Mouse (Mus musculus) left cerebral cortex, postnatal 14 days (tissue): ENCODE measurements around the gene Col8a2. TPM values are rescaled to one million over a fixed set of nuclear protein-coding genes. Genes with fewer than 3 reads are reported as not detected.

Experiments used
- DNase-seq, 2 experiments: peaks; one replicate each; pipeline ENCODE4 v3.0.0; 2021 to 2022; ENCODE audit warnings: low spot score in 2 of 2, mixed read lengths in 1 of 2
- intact Hi-C: fragments of 180-260 bp; cut with DNase I; formaldehyde crosslinking; loops from one replicate; pipeline ENCODE4 v1.15.1; 2025
- total RNA-seq, 2 experiments: library from RNA; stranded (reverse); gene quantifications; 2 replicates each; pipeline ENCODE4 v1.2.3; 2021

The Col8a2 gene
- total RNA-seq, 2 experiments from 2014 or later: 2.9 to 3.4 TPM

GRCm38 (mm10) chr4:126259063-126259462 is 27.5 kb upstream of the Col8a2 start:
- DNase-seq: no peak
- intact Hi-C loops: no loop called here

- no peak for DNase-seq
- intact Hi-C loops: loop anchor here (5.0 kb wide), 2 partner anchors 77 to 172 kb away; no protein-coding TSS in a partner anchor
Observed at GRCm38 (mm10) chr4:126259523-126260160, 27.0 kb upstream of the Col8a2 start.

DNA sequence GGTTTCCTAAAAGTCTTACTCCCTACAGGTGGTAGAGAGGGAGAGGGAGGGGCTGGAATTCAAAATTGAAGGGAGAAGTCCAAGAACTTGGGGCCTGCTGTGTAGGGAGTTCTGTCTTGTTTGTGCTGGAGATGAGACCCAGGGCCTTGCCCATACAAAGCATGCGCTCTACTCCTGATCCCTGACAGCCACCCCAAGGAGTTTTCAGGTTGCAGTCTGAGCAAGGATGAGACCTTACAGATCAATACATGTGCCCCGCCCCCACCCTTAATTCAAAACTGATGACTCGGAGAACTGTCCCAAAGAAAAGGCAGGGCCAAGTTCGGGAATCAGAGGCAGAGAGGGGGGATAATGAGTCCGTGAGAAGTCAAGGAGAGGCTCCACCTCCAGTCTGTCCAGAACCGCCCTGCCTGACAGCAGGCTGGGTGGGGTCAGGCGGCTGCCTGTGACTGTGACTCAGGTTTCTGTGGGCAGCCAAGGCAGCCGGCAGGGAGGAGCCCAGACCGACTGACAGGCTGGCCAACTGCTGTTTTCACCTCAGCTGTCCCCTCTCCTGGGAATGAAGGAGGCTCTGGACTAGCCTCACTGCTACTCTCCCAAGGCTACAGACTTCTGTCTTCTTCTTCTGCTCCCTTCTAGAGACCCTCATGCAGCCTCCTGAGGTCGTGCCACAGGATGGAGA is 25.9 kb upstream of the Col8a2 start:
- intact Hi-C loops: loop anchor here (5.0 kb wide), 2 partner anchors 78 to 173 kb away; no protein-coding TSS in a partner anchor
- no peak for DNase-seq

DNA sequence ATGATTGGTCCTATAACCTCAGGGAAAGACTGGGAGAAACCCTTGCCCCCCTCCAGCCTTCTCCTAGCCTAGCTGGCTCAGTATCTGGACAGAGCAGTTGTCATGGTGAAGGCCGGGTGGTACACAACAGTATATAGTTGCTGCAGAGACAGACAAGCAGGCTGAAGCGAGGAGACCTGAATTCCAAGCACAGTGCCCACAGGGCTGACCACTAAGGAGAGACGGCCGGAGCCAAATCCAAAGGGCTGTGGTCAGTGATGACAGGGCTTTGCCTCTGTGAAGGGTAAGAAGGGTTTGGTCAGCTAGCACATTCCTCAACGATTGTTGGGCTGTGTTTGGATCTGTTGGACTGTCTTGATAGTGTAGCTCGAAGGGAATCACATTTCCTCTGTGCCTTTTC is 25.3 kb upstream of the Col8a2 start:
- intact Hi-C loops: loop anchor here (5.0 kb wide), 2 partner anchors 79 to 174 kb away; no protein-coding TSS in a partner anchor
- DNase-seq: no peak

DNA sequence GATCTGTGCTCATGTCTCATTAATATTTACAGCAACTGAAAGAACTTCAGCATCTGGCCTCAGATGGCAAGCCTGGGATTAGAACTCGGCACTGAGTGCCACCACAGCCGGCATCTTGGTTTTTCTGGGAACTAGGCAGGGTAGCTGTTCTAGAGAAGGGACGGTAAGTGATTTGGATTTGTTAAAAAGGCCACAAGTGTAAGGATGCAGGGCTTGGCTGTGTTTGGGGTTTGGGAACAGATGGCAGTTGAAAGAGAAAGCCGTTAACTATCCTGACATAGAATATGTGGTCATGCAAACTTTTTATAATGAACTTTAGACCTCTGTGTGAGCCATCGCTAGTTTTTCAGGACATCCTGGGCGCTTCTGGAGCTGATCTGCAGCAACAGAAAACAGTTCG is 24.9 kb upstream of the Col8a2 start:
- intact Hi-C loops: loop anchor here (1.0 to 5.0 kb wide), 3 partner anchors 34 to 174 kb away; no protein-coding TSS in a partner anchor
- no peak for DNase-seq

DNA sequence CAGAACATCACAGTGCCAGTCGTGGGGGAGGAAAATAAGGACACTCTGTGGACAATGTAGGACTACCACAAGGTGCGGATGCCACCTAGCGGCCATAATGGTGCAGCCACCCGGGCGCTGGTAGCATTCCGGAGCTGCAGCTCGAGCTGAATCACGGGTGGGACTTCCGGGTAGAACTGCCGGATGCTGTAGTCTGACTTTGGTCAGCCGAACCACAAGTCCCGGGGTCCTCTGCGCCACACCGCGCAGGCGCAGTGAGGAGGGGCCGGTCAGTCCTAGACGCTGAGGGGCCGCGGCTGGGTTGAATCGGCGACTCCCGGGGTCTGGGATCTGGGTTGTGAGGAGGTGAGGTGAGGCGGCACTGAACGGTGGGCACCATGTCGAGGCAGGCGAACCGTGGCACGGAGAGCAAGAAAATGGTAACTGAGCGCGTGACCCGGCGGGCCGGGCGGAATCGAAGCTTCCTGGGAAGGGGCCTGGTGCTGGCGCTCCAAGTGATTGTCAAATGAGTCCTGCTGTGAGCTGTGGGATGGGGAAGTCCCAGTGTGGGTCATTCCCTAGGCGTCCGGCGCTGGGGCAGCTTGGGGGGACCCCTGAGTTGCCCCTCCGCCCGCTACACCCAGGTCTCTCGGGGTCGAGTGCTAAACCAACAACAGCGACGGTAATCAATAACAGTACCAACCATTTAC is 24.3 kb upstream of the Col8a2 start, which contains the start of gene Trappc3:
TSS of gene Trappc3 (plus strand) at position 207 of the 689 bp plus-strand sequence.
- intact Hi-C loops: loop anchor here (1.0 to 5.0 kb wide), 3 partner anchors 35 to 175 kb away; no protein-coding TSS in a partner anchor

GRCm38 (mm10) chr4:126269292-126269691 is 17.3 kb upstream of the Col8a2 start:
- intact Hi-C loops: no loop called here
- DNase-seq: no peak

More for the DNA sequence above, 24.3 kb upstream of the Col8a2 start, which contains the start of gene Trappc3:
- peak; percentile 100 for DNase-seq

- intact Hi-C loops: no loop called here
- DNase-seq: no peak
Observed at GRCm38 (mm10) chr4:126273753-126274152, 12.8 kb upstream of the Col8a2 start.

DNA sequence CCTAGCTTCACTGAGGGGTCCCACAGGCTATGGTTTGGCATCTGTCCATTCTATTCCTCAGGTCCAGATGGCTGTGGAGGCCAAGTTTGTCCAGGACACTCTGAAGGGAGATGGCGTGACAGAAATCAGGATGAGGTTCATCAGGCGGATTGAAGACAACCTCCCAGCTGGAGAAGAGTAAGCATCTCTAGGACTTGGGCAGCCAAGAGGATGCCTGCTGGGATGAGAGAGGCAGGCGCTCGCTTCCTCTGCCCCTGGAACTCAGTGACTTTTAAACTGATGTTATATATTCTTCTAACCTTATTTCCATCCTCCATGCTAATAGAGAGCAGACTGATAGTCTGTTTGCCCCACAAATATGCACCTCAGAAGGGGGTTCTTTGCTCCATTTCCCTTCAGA is 11.5 kb upstream of the Col8a2 start:
- no peak for DNase-seq
- intact Hi-C loops: no loop called here

GRCm38 (mm10) chr4:126275681-126276131 is 10.9 kb upstream of the Col8a2 start:
- intact Hi-C loops: no loop called here
- no peak for DNase-seq

- DNase-seq: peak in 1 of 2 experiments; percentile 42
- intact Hi-C loops: loop anchor here (2.0 kb wide), 1 partner anchor 33 kb away; no protein-coding TSS in a partner anchor
Observed at GRCm38 (mm10) chr4:126277906-126278564, 8.6 kb upstream of the Col8a2 start.

DNA sequence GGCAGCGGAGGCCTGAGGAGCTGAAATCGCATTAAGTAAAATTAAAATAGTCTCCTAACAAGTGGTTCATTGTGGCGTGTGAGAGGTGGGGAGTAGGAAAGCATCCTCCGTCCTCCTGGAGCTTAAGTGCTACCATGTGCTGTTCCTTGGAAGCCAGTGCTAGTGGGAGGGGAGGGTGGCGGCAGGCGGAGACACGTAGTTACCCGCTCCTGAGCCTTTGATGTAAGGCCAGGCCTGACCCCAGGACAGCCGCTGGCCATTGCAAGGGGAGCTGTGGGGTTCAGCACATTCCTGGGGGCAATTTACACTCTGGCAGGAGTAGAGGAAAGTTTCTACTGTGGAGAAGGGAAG is 8.1 kb upstream of the Col8a2 start:
- intact Hi-C loops: loop anchor here (2.0 kb wide), 1 partner anchor 32 kb away; no protein-coding TSS in a partner anchor

GRCm38 (mm10) chr4:126278961-126279360 is 7.6 kb upstream of the Col8a2 start:
- no peak for DNase-seq
- intact Hi-C loops: loop anchor here (2.0 kb wide), 1 partner anchor 32 kb away; no protein-coding TSS in a partner anchor

More for the DNA sequence above, 8.1 kb upstream of the Col8a2 start:
- DNase-seq: no peak

- no peak for DNase-seq
- intact Hi-C loops: no loop called here
Observed at GRCm38 (mm10) chr4:126281706-126282105, 4.9 kb upstream of the Col8a2 start.

- intact Hi-C loops: no loop called here
- no peak for DNase-seq
Observed at GRCm38 (mm10) chr4:126283582-126283981, 3.0 kb upstream of the Col8a2 start.

DNA sequence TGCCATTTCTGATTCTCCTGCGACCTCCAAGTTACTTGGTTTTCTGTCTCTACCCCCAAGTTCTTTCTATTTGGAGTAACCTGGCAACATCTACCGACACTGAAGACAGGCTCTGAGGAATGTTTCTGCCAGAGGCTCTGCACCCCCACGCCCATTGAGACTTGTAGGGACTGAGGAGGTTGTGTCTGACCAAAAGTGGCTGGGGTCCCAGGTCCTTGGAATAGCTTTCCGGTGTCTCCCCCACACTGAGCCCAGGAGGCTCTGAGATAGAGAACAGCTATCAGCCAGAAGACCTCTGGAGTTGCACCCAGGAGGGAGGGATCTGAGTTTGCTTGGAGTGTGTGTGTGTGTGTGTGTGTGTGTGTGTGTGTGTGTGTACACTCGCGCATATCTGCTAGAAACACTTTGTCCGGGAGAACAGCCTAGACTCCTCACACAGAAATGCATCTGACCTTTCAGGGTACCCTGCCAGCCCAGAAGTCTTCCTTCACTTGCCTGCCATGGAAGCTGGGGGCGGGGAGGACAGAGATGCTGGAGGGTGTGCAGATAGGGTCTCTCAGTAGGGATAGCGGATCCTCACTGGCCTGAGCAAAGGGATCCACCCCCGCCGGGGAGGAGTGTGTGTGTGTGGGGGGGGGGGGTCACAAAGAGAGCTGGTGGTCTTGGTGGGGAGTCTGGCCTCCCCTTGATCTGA is 856 bp downstream of the Col8a2 start:
- DNase-seq: peak in 1 of 2 experiments; percentile 30
- intact Hi-C loops: no loop called here

DNA sequence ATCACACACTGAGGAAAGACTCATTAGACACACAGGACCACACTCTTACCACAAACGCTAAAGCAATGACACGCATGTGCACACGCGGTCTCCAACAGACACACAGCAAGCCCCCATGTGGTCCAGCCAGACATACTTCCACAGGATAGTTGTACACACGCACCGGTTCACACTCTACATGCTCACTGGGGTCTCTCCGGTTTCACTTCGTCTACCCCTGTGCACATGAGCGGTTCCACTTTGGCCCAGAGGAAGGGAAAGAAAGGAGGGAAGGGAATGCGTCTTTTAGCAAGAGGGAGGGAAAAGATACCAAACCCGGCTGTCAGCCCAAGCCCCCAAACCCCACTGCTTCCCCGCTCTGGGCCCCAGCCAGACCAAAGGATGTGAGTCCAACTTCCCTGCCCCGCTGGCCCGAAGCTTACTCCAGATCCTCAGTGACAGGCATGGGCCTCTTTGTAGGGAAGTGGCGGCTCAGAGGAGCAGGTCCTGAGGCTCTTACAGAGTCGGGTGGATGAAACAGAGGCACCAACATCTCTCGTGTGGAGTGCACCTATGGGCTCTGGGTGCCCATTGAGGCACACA is 1.6 kb downstream of the Col8a2 start:
- intact Hi-C loops: no loop called here
- DNase-seq: no peak

GRCm38 (mm10) chr4:126290314-126290713 is 3.7 kb downstream of the Col8a2 start:
- intact Hi-C loops: no loop called here
- DNase-seq: no peak
